Mouse (Mus musculus): ENCODE results near the gene Tent4a.

DNA sequence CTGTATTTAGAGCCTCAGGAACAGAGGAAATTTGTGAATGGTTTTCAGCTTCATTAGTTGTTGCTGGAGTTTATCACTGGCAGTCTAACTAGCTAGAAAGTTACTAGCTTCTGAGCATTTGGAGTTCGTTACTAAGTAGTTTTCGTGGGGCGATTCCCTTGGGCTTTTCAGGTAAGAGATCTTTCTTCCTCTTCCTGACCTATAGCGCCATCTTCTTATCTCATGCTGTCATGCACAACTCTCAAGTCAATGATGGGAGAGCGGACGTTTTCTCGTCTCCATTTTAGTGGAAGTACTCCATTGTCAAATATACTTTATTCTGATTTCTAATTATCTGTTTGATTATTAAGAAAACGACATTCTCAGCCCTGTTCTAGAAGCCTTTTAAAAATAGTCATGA, 15.6 kb upstream of the Tent4a start:
- no peak for TF ChIP-seq POLR2A (IDR thresholded peaks at IDR 0.05; ENCODE audit: low read depth, low read length)
- no peak for TF ChIP-seq CTCF (conservative IDR thresholded peaks at IDR 0.05; ENCODE audit: insufficient read depth, insufficient read length, low read depth, low read length)

Data from kidney, adult 2 months (tissue).